Mouse (Mus musculus) brain, embryonic 14.5 days (tissue): ENCODE results near the gene Cobl.

Source experiments
- CTCF ChIP-seq: fragments of 200-500 bp; IDR thresholded peaks from 2 replicates; pipeline ENCODE4 v1.5.1; 2012; ENCODE audit warnings: inconsistent platforms, mild to moderate bottlenecking, moderate library complexity, borderline replicate concordance; ENCODE audit not compliant: insufficient read depth, insufficient read length; ENCODE audit errors: extremely low read depth
- POLR2A ChIP-seq: fragments of 200-500 bp; IDR thresholded peaks from 2 replicates; pipeline ENCODE4 v1.6.1; 2012; ENCODE audit warnings: mild to moderate bottlenecking, inconsistent platforms, borderline replicate concordance; ENCODE audit not compliant: poor library complexity, insufficient read depth, insufficient read length, severe bottlenecking; ENCODE audit errors: extremely low read depth

- TF ChIP-seq POLR2A (no peak), CTCF (no peak)
Measured at GRCm38 (mm10) chr11:12459781-12460581, 4.8 kb downstream of the Cobl start.
